Mouse (Mus musculus) kidney, embryonic 15.5 days (tissue): ENCODE results near the gene Timp4. TPM values are rescaled to one million over a fixed set of nuclear protein-coding genes. Genes with fewer than 3 reads are reported as not detected.

Experiments
- ATAC-seq: fragments of 200-750 bp; cut with Nextera tagmentation; replicated peaks from 2 replicates; pipeline ENCODE4 v1.8.0; 2017; ENCODE audit warnings: moderate TSS enrichment; ENCODE audit not compliant: low FRiP score
- H3K27ac ChIP-seq: fragments of 300-500 bp; sonication (generic); 2 replicates; pipeline ENCODE4 v1.5.1; 2015; ENCODE audit warnings: mild to moderate bottlenecking, inconsistent platforms
- H3K27me3 ChIP-seq: fragments of 300-500 bp; sonication (generic); 2 replicates; pipeline ENCODE4 v1.6.1; 2015; ENCODE audit warnings: inconsistent platforms
- H3K36me3 ChIP-seq: fragments of 300-500 bp; sonication (generic); 2 replicates; pipeline ENCODE4 v1.6.1; 2015; ENCODE audit warnings: inconsistent platforms
- H3K4me1 ChIP-seq: fragments of 300-500 bp; sonication (generic); 2 replicates; pipeline ENCODE4 v1.6.1; 2015; ENCODE audit warnings: inconsistent platforms
- H3K4me2 ChIP-seq: fragments of 300-500 bp; sonication (generic); 2 replicates; pipeline ENCODE4 v1.6.1; 2015; ENCODE audit warnings: moderate library complexity, mild to moderate bottlenecking, inconsistent platforms
- H3K4me3 ChIP-seq: fragments of 300-500 bp; sonication (generic); replicated peaks from 2 replicates; pipeline ENCODE4 v1.5.1; 2015; ENCODE audit warnings: mild to moderate bottlenecking, inconsistent platforms
- H3K9ac ChIP-seq: fragments of 300-500 bp; sonication (generic); 2 replicates; pipeline ENCODE4 v1.6.1; 2015; ENCODE audit warnings: mild to moderate bottlenecking, inconsistent platforms
- H3K9me3 ChIP-seq: fragments of 300-500 bp; sonication (generic); replicated peaks from 2 replicates; pipeline ENCODE4 v1.6.1; 2016; ENCODE audit warnings: inconsistent platforms
- WGBS: fragments of 180-500 bp; shearing (Covaris S2); methylation state at CpG from one replicate; pipeline ENCODE4 v1.1.7; 2015; ENCODE audit warnings: mixed read lengths; 5-methylcytosine and 5-hydroxymethylcytosine counted together
- polyA plus RNA-seq: library from polyadenylated mRNA; unstranded; fragments of >200 nt; fragmentation: Nextera tagmentation; extraction: Ambion mirVana; gene quantifications from 2 replicates; pipeline ENCODE4 v1.2.1, GENCODE M21; 2015

Gene Timp4
- 0.33 and 0.36 TPM in 2 replicates for polyA plus RNA-seq

DNA sequence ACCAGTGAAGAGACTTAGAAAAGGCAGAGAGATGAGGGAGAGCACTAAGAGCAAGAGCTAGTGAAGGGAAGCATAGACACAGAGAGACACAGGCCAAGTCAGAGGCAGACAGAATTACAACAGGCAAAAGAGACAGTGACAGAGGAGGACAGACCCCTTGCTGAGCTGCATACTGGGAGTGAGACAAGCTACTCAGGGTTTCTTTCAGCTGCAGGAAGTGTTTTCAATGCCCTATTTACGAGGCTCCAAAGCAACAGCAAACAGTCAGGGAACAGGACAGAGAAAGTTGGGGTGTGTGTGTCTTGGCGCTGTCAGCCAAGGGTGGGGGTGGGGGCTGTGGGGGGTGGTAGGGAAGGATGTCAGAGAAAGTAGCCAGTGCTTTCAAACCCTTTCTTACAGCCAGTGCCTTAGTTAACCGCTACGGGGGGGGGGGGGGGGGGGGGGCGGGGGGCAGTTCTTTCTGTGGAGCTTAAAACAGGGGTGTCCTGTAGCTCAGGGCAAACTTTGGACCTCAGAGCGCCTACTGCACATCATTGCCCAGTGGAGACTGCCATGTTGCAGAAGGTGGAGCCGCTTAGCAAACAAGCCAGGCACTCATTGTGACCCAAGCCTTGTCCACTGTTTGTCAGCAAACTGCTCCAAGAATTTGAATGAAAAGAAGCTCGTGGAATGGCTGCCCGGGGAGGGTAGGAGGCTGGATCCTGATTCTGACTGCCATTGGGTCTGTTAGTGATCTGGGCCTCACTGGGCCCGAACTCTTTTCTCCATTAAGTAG lies at the start of gene Timp4:
Gene Timp4 (minus strand): TSS at position 107 of the 775 bp plus-strand sequence.
- Histone ChIP-seq H3K4me2 (peak within 1 kb of the TSS; percentile 62), H3K4me1 (peaks cover 8% of the 10 kb centered on the region), H3K9me3 (no peaks in the 10 kb centered on the region), H3K36me3 (no peaks in the 10 kb centered on the region), H3K27ac (no peak within 1 kb of the TSS), H3K9ac (peak within 1 kb of the TSS; percentile 36; the same call in 1 of the 2 replicates), H3K4me3 (peak within 1 kb of the TSS; percentile 33), H3K27me3 (no peaks in the 10 kb centered on the region)
- WGBS, result 39% methylated on average over 9 of the region's 10 CpGs
- ATAC-seq, result no peak

DNA sequence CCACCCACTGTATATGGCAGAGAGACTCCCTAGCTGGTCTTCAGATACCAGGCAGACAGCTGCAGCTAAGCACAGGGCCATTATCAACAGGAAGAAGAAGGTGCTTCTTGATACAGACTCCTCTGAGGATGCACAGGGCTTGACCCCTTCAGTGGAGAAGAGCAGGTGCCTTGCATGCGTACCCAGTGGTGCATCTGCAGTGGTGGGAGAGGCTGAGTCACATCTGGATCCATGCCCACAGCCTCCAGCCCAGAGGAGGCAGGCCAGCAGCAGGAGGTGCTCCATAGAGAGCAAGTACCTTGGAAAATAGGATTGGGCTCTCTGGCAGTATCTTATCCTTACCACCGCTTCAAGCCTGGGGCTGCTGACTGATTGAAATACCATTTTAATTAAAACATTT lies 41.9 kb upstream of the Timp4 start:
- no peak overlapping the region for H3K4me3 ChIP-seq
- no peak overlapping the region for H3K4me2 ChIP-seq
- H3K4me1 ChIP-seq, result 0 out of 2 replicates have a peak, but pooled peaks cover 7% of the 10 kb centered on the region
- H3K9ac ChIP-seq, result no peak overlapping the region
- no peaks in the 10 kb centered on the region for H3K36me3 ChIP-seq
- H3K9me3 ChIP-seq, result no peaks in the 10 kb centered on the region
- H3K27me3 ChIP-seq, result no peaks in the 10 kb centered on the region
- H3K27ac ChIP-seq, result no peak overlapping the region
- 87% methylated on average over 2 of the region's 2 CpGs for WGBS
- ATAC-seq, result no peak

DNA sequence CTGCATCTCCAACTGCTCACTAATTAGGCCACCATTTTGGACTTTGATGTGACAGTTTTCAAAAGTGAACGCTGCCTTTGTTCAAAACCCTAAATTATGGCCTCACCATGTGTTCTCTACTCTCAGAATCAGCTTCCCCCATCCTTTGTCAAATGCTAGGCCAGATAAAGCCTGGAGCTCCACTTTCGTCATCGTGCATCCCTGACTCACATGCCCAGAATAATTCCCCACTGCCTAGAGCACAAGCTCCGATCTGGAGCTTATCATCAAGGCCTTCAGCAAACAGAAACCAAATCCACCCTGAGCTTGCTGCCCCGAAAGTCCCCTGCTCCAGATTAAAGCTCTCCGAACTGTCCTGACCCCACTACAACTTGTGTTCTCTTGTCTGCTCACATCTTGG lies 40.6 kb upstream of the Timp4 start:
- 64% methylated on average over 6 of the region's 6 CpGs for WGBS
- H3K9me3 ChIP-seq, result no peaks in the 10 kb centered on the region

DNA sequence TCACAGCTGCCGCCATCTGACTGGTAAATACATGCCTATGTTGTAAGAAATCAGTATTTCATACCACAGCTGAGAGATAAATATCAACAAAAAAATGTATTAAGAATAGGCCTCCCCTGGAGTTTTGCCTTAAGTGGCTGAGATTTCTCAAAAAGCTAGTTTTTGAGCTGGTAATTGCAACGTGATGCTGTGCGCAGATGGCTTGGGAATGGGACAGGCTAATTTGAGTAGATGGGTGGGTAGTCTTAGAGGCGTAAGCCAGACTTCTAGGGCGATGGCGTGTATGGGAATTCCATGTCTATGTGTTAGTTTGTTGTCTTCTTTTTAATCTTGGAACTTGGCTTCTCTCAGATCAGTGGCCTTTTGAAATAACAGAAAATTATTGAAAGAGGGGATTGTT lies 39.8 kb upstream of the Timp4 start:
- Histone ChIP-seq H3K9me3 (no peaks in the 10 kb centered on the region), H3K4me1 (0 out of 2 replicates have a peak, but pooled peaks cover 7% of the 10 kb centered on the region), H3K4me3 (no peak overlapping the region), H3K9ac (no peak overlapping the region), H3K36me3 (no peaks in the 10 kb centered on the region), H3K27ac (no peak overlapping the region), H3K27me3 (no peaks in the 10 kb centered on the region), H3K4me2 (no peak overlapping the region)
- no peak for ATAC-seq
- WGBS, result 91% methylated on average over 6 of the region's 6 CpGs

More for the DNA sequence above, 40.6 kb upstream of the Timp4 start:
- Histone ChIP-seq H3K4me2 (no peak overlapping the region), H3K36me3 (no peaks in the 10 kb centered on the region), H3K4me3 (no peak overlapping the region), H3K27me3 (no peaks in the 10 kb centered on the region), H3K9ac (no peak overlapping the region), H3K27ac (no peak overlapping the region), H3K4me1 (0 out of 2 replicates have a peak, but pooled peaks cover 7% of the 10 kb centered on the region)
- no peak for ATAC-seq

DNA sequence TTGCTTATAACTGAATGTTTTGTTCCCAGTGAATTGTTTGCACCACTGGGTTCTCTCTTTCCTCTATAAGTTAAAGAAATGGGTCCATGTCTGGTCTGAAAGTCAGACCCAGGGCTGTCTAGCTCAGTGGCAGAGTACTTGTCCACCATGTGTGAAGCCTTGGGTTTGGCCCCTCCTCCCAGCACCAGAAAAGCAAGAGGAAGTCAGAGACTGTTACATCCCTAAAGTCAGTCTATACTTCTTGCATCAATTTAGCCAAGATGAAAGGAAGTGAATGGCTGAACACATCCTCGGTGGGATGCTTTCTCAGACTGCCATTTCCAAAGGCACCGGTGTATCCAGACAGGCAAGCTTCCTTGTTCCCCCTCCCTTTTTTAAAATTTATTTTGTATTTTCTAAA lies 39.1 kb upstream of the Timp4 start:
- Histone ChIP-seq H3K4me2 (no peak overlapping the region), H3K4me1 (0 out of 2 replicates have a peak, but pooled peaks cover 7% of the 10 kb centered on the region), H3K4me3 (no peak overlapping the region), H3K27me3 (no peaks in the 10 kb centered on the region), H3K9ac (no peak overlapping the region), H3K9me3 (no peaks in the 10 kb centered on the region), H3K27ac (no peak overlapping the region), H3K36me3 (no peaks in the 10 kb centered on the region)
- WGBS, result 78% methylated on average over 2 of the region's 2 CpGs
- no peak for ATAC-seq

DNA sequence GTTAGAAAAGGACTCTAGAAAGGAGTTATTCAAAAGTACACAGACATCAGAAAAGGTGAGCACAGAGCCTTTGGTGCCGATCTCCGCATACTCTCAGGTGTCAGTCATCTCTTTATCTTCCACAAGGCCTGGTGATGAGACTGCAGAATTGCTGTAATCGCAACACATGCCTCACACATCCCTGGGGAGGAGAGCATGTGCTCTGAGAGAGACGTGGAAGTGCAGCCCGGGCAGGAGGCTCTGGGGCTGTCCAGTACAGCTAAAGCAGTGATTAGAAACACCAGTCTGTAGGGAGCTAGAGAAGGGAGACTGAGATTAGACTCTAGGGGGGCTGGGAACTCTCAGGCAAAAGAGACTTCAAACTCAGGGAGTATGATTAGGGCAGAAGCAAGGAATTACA lies 38.6 kb upstream of the Timp4 start:
- no peaks in the 10 kb centered on the region for H3K9me3 ChIP-seq
- H3K4me3 ChIP-seq, result no peak overlapping the region
- no peak overlapping the region for H3K27ac ChIP-seq
- H3K9ac ChIP-seq, result no peak overlapping the region
- no peak for ATAC-seq
- 0 out of 2 replicates have a peak, but pooled peaks cover 7% of the 10 kb centered on the region for H3K4me1 ChIP-seq
- H3K36me3 ChIP-seq, result no peaks in the 10 kb centered on the region
- H3K4me2 ChIP-seq, result no peak overlapping the region
- H3K27me3 ChIP-seq, result no peaks in the 10 kb centered on the region
- 70% methylated on average over 5 of the region's 5 CpGs for WGBS

DNA sequence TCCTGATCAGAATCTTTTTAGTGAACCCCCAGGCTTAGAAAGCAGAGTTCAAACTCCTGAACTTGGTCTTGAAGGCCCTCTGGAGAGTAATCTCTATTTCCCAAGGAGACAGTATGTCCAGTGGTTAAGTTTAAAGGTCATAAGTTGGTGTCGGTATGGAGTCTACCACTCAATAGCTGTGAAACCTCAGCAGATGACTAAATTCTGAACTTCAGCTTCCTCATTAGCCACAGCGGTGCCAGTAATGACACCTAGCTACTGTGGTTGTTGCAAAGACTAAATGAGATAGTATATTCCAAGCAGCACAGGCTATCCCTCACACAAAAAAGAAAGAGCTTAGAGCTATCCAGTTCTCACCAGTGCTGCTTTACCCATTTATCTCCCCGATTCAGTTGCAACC lies 36.2 kb upstream of the Timp4 start:
- no peak for ATAC-seq
- H3K4me2 ChIP-seq, result no peak overlapping the region
- H3K9me3 ChIP-seq, result no peaks in the 10 kb centered on the region
- H3K4me1 ChIP-seq, result 0 out of 2 replicates have a peak, but pooled peaks cover 5% of the 10 kb centered on the region
- no peak overlapping the region for H3K27ac ChIP-seq
- WGBS, result 87% methylated on average over 3 of the region's 3 CpGs
- H3K4me3 ChIP-seq, result no peak overlapping the region
- no peaks in the 10 kb centered on the region for H3K36me3 ChIP-seq
- H3K27me3 ChIP-seq, result no peaks in the 10 kb centered on the region
- H3K9ac ChIP-seq, result no peak overlapping the region

DNA sequence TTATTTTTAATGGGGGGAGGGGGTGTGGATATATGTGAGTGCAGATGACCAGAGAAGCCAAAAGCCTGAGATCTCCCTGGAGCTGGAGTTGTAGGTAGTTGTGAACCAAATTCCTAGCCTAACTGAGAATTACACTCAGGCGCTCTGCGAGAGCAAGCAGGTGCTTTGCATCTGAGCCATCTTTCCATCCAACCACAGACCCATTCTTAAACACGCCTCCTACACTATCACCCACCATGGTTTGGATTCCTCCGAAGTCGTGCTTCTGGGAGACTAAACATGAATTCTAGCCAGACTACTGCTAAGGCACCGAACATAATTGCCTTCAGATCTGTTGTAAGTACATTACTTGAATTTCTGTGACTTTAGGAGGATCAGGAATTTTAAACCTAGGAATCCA lies 34.4 kb upstream of the Timp4 start:
- H3K9me3 ChIP-seq, result no peaks in the 10 kb centered on the region
- H3K27ac ChIP-seq, result no peak overlapping the region
- H3K4me2 ChIP-seq, result no peak overlapping the region
- H3K27me3 ChIP-seq, result no peaks in the 10 kb centered on the region
- H3K4me1 ChIP-seq, result no peaks in the 10 kb centered on the region
- no peaks in the 10 kb centered on the region for H3K36me3 ChIP-seq
- ATAC-seq, result no peak
- no peak overlapping the region for H3K4me3 ChIP-seq
- H3K9ac ChIP-seq, result no peak overlapping the region
- 86% methylated on average over 6 of the region's 6 CpGs for WGBS

DNA sequence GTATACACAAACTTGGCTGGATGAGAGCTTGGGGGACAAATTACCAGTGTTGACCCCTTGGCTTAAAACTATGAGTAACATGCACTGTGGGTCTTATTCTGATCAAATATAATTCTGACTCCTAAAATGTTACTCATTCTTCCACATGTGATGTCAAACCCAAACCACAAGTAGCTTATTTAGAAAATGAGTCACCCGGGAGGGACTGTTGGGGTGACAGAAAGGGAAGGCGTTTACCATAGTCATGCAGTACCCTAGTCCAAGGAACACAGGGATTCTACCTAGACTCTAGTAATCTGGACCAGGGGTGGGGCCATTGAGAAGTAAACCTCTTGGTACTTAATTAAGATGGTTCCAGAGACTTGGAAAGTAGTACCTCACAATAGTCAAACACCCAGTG lies 32.1 kb upstream of the Timp4 start:
- no peaks in the 10 kb centered on the region for H3K9me3 ChIP-seq
- H3K36me3 ChIP-seq, result no peaks in the 10 kb centered on the region
- 89% methylated on average over 2 of the region's 2 CpGs for WGBS
- H3K4me2 ChIP-seq, result no peak overlapping the region
- H3K9ac ChIP-seq, result no peak overlapping the region
- H3K4me1 ChIP-seq, result no peaks in the 10 kb centered on the region
- no peak for ATAC-seq
- H3K27ac ChIP-seq, result no peak overlapping the region
- no peak overlapping the region for H3K4me3 ChIP-seq
- H3K27me3 ChIP-seq, result no peaks in the 10 kb centered on the region

DNA sequence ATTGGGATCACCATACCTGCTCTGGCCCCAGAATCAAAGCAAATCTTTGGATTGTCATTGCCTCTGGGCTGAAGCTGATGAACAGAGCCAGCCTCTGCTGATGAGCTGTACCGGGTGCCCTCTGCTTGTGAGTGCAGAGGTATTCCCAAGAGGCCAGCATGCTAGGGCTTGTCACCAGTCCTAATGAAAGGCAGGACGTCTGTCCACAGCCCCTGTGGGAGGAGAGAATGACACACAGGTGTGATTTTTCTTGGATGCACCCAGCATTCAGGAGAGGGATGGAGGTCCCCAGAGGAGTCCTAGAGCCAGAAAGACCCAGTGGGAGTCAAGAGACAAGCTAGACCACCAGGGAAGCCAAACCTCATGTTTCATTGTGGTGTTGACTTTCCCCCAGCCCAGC lies 27.6 kb upstream of the Timp4 start:
- ATAC-seq, result no peak
- Histone ChIP-seq H3K36me3 (no peaks in the 10 kb centered on the region), H3K27me3 (no peaks in the 10 kb centered on the region), H3K9me3 (no peaks in the 10 kb centered on the region), H3K9ac (no peak overlapping the region), H3K4me1 (no peaks in the 10 kb centered on the region), H3K27ac (no peak overlapping the region), H3K4me3 (no peak overlapping the region), H3K4me2 (no peak overlapping the region)
- 58% methylated on average over 2 of the region's 2 CpGs for WGBS

DNA sequence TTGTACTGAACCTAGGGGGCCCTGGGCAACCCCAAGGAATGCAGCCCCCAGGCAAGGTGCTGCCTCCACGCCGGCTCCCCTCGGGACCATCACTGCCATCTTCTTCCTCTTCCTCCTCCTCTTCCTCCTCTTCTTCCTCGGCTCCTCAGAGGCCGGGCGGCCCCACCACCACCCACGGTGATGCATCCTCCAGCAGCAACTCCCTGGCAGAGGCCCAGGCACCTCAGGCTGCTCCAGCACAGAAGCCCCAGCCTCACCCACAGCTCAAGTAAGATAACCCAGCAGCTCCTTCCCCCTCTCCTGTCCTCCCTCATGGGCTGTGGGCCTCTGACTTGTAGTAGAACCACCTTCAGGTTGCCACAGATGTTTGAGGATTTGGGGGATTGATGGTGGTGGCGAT lies 26.1 kb upstream of the Timp4 start:
- no peak for ATAC-seq

DNA sequence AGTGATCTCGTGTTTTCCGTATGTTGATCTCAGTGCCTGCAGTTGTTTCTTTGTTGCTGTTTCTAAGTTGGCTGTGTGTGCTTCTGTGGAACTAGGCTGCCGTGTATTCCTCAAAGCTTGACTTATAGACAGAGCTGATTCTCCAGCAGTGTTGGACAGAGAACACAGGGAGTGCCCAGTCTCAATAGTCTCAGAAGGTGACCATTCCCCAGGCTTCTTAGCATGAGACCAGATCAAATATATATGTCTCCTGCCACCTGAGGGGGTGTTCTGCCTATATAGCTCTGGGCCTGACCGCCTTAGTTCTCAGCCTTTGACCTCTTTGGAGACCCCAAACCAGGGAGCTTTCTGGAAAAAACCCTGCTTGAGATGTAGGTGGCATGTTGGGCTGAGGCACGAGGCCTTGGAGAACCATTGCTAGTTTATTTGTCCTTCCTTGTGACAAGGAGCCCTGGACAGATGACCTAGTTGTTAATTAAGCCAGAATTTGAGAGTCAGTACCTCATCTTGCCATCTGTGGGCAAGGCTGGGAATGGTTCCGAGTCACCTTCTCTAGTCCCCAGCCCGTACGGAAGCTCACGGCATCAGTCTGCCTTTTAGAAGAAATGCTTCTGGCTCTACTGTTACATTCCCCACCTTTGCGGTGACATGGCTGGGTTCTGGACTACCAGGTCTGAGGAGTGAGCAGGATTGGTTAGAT lies 23.3 kb upstream of the Timp4 start:
- no peaks in the 10 kb centered on the region for H3K36me3 ChIP-seq
- no peak overlapping the region for H3K4me2 ChIP-seq
- H3K27ac ChIP-seq, result no peak overlapping the region
- H3K4me1 ChIP-seq, result peaks cover 28% of the 10 kb centered on the region
- H3K9ac ChIP-seq, result no peak overlapping the region
- no peaks in the 10 kb centered on the region for H3K9me3 ChIP-seq
- H3K27me3 ChIP-seq, result no peaks in the 10 kb centered on the region
- ATAC-seq, result no peak
- 86% methylated on average over 10 of the region's 10 CpGs for WGBS
- no peak overlapping the region for H3K4me3 ChIP-seq

More for the DNA sequence above, 26.1 kb upstream of the Timp4 start:
- Histone ChIP-seq H3K4me3 (no peak overlapping the region), H3K9ac (no peak overlapping the region), H3K4me1 (peaks cover 9% of the 10 kb centered on the region), H3K27me3 (no peaks in the 10 kb centered on the region), H3K36me3 (no peaks in the 10 kb centered on the region), H3K27ac (no peak overlapping the region), H3K4me2 (no peak overlapping the region), H3K9me3 (no peaks in the 10 kb centered on the region)
- 81% methylated on average over 8 of the region's 8 CpGs for WGBS
